Mouse (Mus musculus): Measurements from ENCODE around the gene Ets1. TPM values are rescaled to one million over a fixed set of nuclear protein-coding genes. Genes with fewer than 3 reads are reported as not detected.

Ets1 gene
- polyA plus RNA-seq (2014; fragmentation: Illumina TruSeq; extraction: RNeasy Lipid Tissue Mini Kit (QIAGEN cat#74804); ENCODE audit: low read depth, low replicate concordance): 33.8 TPM

GRCm38 (mm10) chr9:32635627-32636385 is at the start of gene Ets1:
Ets1 (plus strand) TSS chr9:32636221.

Other genes starting within 250 kb of the Ets1 start
- gene Fli1, start 93.4 kb upstream of the Ets1 start, polyA plus RNA-seq (2014; fragmentation: Illumina TruSeq; extraction: RNeasy Lipid Tissue Mini Kit (QIAGEN cat#74804); ENCODE audit: low read depth, low replicate concordance): 18.1 TPM